Mouse (Mus musculus) cerebellum, adult 2 months (tissue): ENCODE results near the gene Oas1d. TPM values are rescaled to one million over a fixed set of nuclear protein-coding genes. Genes with fewer than 3 reads are reported as not detected.
"Not testable (repeated sequence)": the region's sequence is repeated elsewhere in the genome, so short reads cannot be mapped to it uniquely, and the experiment has no call there.

ENCODE experiments used
- DNase-seq, 2 experiments: peaks; one replicate each; pipeline ENCODE4 v3.0.0; 2021
- H3K27ac ChIP-seq: fragments of 200-500 bp; 2 replicates; pipeline ENCODE4 v1.5.1; 2012; ENCODE audit warnings: low read length, control low read depth, inconsistent platforms; ENCODE audit not compliant: insufficient read depth
- H3K27me3 ChIP-seq: fragments of 200-500 bp; 2 replicates; pipeline ENCODE4 v1.6.1; 2012; ENCODE audit warnings: inconsistent platforms, mild to moderate bottlenecking, low read length, moderate library complexity; ENCODE audit not compliant: control insufficient read depth, insufficient read depth
- H3K4me1 ChIP-seq: fragments of 200-500 bp; 2 replicates; pipeline ENCODE4 v1.6.1; 2011; ENCODE audit warnings: low read length; ENCODE audit not compliant: control insufficient read depth, insufficient read depth
- H3K4me3 ChIP-seq: fragments of 200-500 bp; replicated peaks from 2 replicates; pipeline ENCODE3; 2011; ENCODE audit warnings: mild to moderate bottlenecking, low read depth, low read length, control low read depth; ENCODE audit not compliant: insufficient read depth
- CTCF ChIP-seq: fragments of 200-500 bp; IDR thresholded peaks from 2 replicates; pipeline ENCODE4 v1.5.1; 2011; ENCODE audit warnings: low read depth, mild to moderate bottlenecking, control low read depth, low read length, moderate library complexity, borderline replicate concordance; ENCODE audit not compliant: insufficient read depth
- POLR2A ChIP-seq: fragments of 200-500 bp; IDR thresholded peaks from 2 replicates; pipeline ENCODE4 v1.6.1; 2011; ENCODE audit warnings: low read length, control low read depth, borderline replicate concordance; ENCODE audit not compliant: insufficient read depth
- WGBS: fragments of 180-500 bp; shearing (Covaris S2); methylation state at CpG from one replicate; pipeline ENCODE4 v1.1.7; 2018; 5-methylcytosine and 5-hydroxymethylcytosine counted together
- polyA plus RNA-seq: library from polyadenylated mRNA; depleted of rRNA; stranded (reverse); fragments of >200 nt; gene quantifications from 2 replicates; pipeline ENCODE4 v1.2.3, GENCODE M21; 2012

Gene Oas1d
- polyA plus RNA-seq, 1 experiment: not detected

DNA sequence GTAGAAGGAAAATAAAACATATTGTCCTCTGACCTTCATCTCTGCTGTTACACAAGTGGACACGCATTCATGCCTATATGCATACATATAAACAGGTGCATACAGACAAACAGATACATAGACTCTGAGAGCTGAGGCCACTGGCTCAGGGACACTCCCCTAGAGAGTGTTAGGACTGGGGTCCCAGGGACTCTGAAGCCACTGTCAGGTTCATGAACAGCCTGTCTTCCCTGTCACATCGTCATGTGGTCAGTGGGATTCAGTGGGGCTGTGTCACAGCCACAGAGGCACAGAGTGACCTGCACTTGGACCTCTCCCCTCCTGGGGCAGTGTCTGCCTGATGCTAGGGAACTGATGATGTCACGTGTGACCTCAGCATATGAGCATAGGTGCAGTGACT, 6.0 kb downstream of the Oas1d start:
- no peak for DNase-seq
- H3K27me3 ChIP-seq: no peaks in the 10 kb centered on the region
- H3K27ac ChIP-seq: no peak overlapping the region
- H3K4me1 ChIP-seq: no peaks in the 10 kb centered on the region
- TF ChIP-seq CTCF: no peak
- no peak for TF ChIP-seq POLR2A
- no peak overlapping the region for H3K4me3 ChIP-seq
- WGBS: 91% methylated on average over 3 of the region's 3 CpGs

DNA sequence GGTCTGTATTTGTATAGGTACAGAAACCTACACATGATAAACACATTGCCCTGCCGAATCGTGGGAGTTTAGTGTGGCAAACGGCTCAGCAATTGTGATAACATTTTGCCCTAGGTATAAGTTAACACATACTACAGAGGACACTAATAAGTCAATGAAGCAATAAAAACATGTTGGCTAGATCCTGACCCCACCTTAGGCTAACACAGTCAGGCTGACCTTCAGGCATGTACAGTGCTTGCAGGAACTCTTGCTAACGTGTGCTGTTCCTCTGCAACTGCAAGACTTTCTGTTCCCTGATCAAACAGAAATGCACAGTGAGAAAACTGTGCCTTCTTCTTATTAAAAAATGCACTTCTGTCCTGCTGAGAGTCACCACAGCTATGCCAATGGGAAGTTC, 9.6 kb downstream of the Oas1d start:
- TF ChIP-seq POLR2A (no peak), CTCF (no peak)
- H3K27ac ChIP-seq: no peak overlapping the region
- WGBS: 82% methylated on average over 4 of the region's 4 CpGs

DNA sequence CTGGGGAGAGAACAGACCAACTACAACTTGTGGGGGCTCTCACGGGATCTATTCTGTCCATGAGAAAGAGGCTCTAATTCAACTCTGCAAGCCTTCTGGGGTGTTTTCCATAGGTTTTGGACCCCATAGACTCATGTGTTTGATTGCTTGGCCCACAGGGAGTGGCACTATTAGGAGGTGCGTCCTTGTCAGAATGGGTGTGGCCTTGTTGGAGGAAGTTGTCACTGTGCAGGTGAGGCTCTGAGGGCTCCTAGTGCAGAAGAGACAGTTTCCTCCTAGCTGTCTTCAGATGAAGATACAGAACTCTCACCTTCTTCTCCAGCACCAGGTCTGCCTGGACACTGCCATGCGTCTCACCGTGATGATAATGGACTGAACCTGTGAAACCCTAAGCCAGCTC, 10.2 kb downstream of the Oas1d start:
- whole genome bisulfite sequencing: 92% methylated on average over 4 of the region's 4 CpGs

More for the DNA sequence above, 9.6 kb downstream of the Oas1d start:
- no peak for DNase-seq
- H3K4me1 ChIP-seq: no peaks in the 10 kb centered on the region
- no peak overlapping the region for H3K4me3 ChIP-seq
- H3K27me3 ChIP-seq: no peaks in the 10 kb centered on the region

DNA sequence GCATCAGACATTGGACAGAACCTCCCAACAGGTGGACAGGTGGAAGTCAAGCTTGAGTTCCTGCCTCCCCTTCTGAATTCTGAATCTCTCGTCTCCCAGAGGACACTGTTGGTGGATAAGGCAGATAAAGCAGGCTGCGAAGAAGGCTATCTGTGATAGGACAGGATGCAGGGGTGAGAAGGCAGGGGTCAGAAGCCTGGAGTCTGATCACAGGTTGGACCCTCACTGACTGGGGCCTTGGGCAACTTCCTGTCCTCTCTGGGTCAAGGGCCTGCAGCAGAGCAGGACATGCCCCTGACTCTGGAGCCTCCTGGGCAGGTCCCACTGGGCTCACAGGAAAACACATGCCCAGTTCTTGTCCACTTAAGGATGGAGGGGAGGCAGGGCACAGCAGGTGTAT, 12.0 kb downstream of the Oas1d start:
- not testable (repeated sequence) for H3K4me1 ChIP-seq, DNase-seq
- WGBS: 83% methylated on average over 2 of the region's 2 CpGs

More for the DNA sequence above, 10.2 kb downstream of the Oas1d start:
- H3K4me3 ChIP-seq, H3K27ac ChIP-seq, H3K4me1 ChIP-seq, DNase-seq, H3K27me3 ChIP-seq: not testable (repeated sequence)

DNA sequence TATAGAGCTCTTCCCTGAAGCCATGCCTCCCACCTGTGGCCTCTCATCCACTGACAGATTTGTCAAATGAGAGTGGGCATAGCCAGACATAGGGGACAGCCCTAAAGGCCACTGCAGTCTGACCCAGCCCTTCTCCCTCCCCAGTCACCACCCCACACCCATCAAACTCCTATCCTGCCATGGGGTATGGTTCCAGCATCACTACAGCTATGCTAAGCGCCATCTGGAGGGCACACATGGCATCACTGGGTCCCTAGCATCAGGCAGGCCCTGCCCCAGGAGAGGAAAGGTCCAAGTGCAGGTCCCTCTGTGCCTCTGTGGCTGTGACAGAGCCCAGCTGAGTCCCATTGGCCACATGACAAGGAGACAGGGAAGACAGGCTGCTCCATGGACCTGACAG, 12.7 kb downstream of the Oas1d start:
- Histone ChIP-seq H3K4me3 (no peak overlapping the region), H3K4me1 (no peaks in the 10 kb centered on the region), H3K27me3 (no peaks in the 10 kb centered on the region), H3K27ac (no peak overlapping the region)
- TF ChIP-seq CTCF (peak; percentile 73), POLR2A (no peak)
- no peak for DNase-seq
- WGBS: 13% methylated on average over 1 of the region's 1 CpGs

More for the DNA sequence above, 12.0 kb downstream of the Oas1d start:
- H3K4me3 ChIP-seq, H3K27me3 ChIP-seq, H3K27ac ChIP-seq: not testable (repeated sequence)

DNA sequence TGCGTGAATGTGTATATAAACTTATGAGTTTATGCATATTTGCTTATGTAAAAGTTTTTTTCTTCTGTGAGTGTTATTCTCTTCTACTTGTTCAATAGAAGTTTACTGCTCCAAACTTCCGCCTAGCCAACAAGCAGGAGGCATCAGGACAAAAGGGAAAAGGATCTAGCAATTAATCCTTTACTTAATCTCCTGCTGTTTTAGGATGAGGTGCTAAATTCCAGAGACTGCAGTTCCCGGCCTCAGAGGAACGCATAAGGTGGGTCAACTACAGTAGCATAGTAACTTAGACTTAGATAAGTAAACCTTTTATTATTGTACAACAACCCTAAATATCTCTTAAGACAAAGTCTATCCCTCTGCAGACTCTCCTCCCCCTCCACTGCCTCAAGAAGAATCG, 19.6 kb downstream of the Oas1d start:
- 48% methylated on average over 5 of the region's 5 CpGs for WGBS
- no peak overlapping the region for H3K4me3 ChIP-seq
- H3K27ac ChIP-seq: no peak overlapping the region
- H3K4me1 ChIP-seq: no peaks in the 10 kb centered on the region
- no peaks in the 10 kb centered on the region; the same call in 1 of the 2 replicates for H3K27me3 ChIP-seq
- TF ChIP-seq POLR2A (no peak), CTCF (no peak)
- DNase-seq: no peak

DNA sequence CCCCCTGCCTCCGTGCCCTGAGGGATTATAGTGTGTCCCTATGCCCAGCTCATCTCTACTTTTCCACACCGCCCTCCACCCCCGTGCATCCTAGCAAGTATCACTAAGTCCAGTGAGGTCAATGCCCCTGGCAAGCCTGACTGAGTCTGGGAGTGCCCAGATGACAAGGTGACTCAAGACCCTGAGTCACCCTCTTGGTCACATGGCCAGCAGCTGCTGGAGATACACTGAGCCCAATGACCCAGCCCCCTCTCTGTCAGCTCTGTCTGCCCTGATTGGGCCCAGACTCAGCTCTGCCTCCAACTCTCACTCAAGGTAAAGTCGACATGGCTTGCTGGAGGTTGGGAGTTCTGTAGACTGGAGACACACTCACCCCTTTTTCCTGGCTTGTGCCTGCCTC, 23.5 kb downstream of the Oas1d start:
- peaks cover 2% of the 10 kb centered on the region; the same call in 1 of the 2 replicates for H3K4me1 ChIP-seq
- H3K4me3 ChIP-seq: no peak overlapping the region
- no peak overlapping the region for H3K27ac ChIP-seq
- no peak for DNase-seq
- no peaks in the 10 kb centered on the region; the same call in 1 of the 2 replicates for H3K27me3 ChIP-seq
- no peak for TF ChIP-seq CTCF
- no peak for TF ChIP-seq POLR2A
- 78% methylated on average over 4 of the region's 4 CpGs for WGBS

DNA sequence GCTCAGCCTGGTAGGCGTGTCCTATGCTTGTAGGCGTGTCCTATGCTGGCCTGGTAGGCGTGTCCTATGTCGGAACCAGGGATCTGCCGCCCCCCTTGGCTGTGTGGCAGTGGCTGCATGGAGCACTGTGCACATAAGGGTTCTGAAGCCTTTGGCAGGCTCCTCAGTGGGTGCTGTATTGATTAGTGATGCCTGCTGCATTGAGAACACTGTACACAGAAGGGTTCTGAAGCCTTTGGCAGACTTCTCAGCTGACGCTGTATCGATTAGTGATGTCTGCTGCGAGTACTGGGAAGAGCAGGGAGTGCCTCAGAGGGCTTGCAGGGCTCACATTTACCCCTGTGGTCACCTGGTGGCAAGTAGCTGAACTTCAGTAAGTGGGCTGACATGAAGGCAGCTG, 24.2 kb downstream of the Oas1d start:
- DNase-seq: no peak
- TF ChIP-seq POLR2A (no peak), CTCF (no peak)
- no peak overlapping the region for H3K27ac ChIP-seq
- whole genome bisulfite sequencing: 52% methylated on average over 8 of the region's 8 CpGs
- H3K27me3 ChIP-seq: no peaks in the 10 kb centered on the region; the same call in 1 of the 2 replicates
- H3K4me3 ChIP-seq: no peak overlapping the region
- H3K4me1 ChIP-seq: peaks cover 2% of the 10 kb centered on the region; the same call in 1 of the 2 replicates

DNA sequence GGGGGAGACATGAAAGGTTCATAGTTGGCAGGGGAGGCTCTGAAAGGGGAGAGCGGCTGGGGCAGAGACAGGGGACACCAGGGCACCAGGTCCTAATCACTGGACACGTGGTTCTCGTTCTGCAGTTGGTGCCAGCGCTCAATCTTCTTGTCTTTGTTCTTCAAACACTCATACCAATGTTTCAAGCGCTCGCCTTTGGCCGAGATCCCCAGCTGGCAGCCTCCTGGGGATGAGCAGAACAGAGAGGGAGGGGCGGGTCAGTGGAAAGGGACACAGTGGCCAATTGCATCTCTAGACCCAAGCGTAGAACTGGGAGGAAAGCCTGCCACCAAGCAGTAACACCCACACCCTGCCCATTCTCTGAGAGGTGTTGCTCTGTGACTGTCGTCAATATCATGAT, 27.7 kb downstream of the Oas1d start:
- Histone ChIP-seq H3K27me3 (no peaks in the 10 kb centered on the region; the same call in 1 of the 2 replicates), H3K4me3 (no peak overlapping the region), H3K27ac (0 out of 2 replicates have a peak overlapping the region, but pooled peaks have one; percentile 15), H3K4me1 (peaks cover 2% of the 10 kb centered on the region; the same call in 1 of the 2 replicates)
- DNase-seq: peak in 1 of 2 experiments; percentile 37
- TF ChIP-seq POLR2A (no peak), CTCF (no peak)
- WGBS: 27% methylated on average over 10 of the region's 10 CpGs
